ENCODE assay signal across 9 mouse cellular contexts in genomic region chr16:57753539-57754280, GRCm38 (mm10). TPM values are rescaled to one million over a fixed set of nuclear protein-coding genes. Genes with fewer than 3 reads are reported as not detected.
ATAC-seq and TF ChIP-seq lines count a peak whose summit lies in the region.
"Had no signal": no experiment of that assay in that cellular context is flagged by ENCODE, and none has a peak within 500 bp of the region (broad histone marks: within the 10 kb centered on the region; RNA-seq: fewer than 3 reads in every experiment).

No protein-coding gene starts in this region.

- peaks cover 5% of the 10 kb centered on the region; the same call in 1 of the 2 replicates for H3K27me3 ChIP-seq in intestine, embryonic 15.5 days (replicated peaks)
- H3K27me3 ChIP-seq in intestine, embryonic 16.5 days (replicated peaks; ENCODE audit: control insufficient read depth, insufficient read depth, low read length) = no peaks in the 10 kb centered on the region
- H3K27me3 ChIP-seq in embryonic facial prominence, embryonic 13.5 days = no peaks in the 10 kb centered on the region
- peaks cover 2% of the 10 kb centered on the region; the same call in 1 of the 2 replicates for H3K27me3 ChIP-seq in heart, embryonic 16.5 days (ENCODE audit: control insufficient read depth, insufficient read depth, low read length)
- no peaks in the 10 kb centered on the region for H3K27me3 ChIP-seq in myocyte (ENCODE audit: control insufficient read depth, insufficient read depth, insufficient read length)
- peaks cover 18% of the 10 kb centered on the region; the same call in 1 of the 2 replicates for H3K27me3 ChIP-seq in liver, embryonic 12.5 days (replicated peaks)

- no peak for ATAC-seq in intestine, embryonic 15.5 days
- ATAC-seq in intestine, embryonic 16.5 days = no peak
- ATAC-seq in embryonic facial prominence, embryonic 13.5 days (ENCODE audit: insufficient number of reproducible peaks, insufficient read depth, low FRiP score, low TSS enrichment, low read depth) = no peak
- ATAC-seq in heart, embryonic 16.5 days (replicated peaks; ENCODE audit: extremely low read depth, insufficient read depth, low FRiP score) = no peak
- no peak for ATAC-seq in activated CD4-positive, CD25-positive, alpha-beta regulatory T cell, adult 4 months
- ATAC-seq in liver, embryonic 12.5 days = no peak

- H3K4me1 ChIP-seq in intestine, embryonic 15.5 days (replicated peaks) = peaks cover 7% of the 10 kb centered on the region
- H3K4me1 ChIP-seq in intestine, embryonic 16.5 days (ENCODE audit: control insufficient read depth, insufficient read depth, low read length) = peaks cover 6% of the 10 kb centered on the region
- peaks cover 31% of the 10 kb centered on the region for H3K4me1 ChIP-seq in embryonic facial prominence, embryonic 13.5 days
- peaks cover 8% of the 10 kb centered on the region for H3K4me1 ChIP-seq in heart, embryonic 16.5 days (ENCODE audit: control insufficient read depth, insufficient read depth, low read length)
- H3K4me1 ChIP-seq in liver, embryonic 12.5 days = no peaks in the 10 kb centered on the region

- peaks cover 5% of the 10 kb centered on the region for H3K79me2 ChIP-seq in myocyte (ENCODE audit: control insufficient read depth, insufficient read depth)

- no peaks in the 10 kb centered on the region for H3K36me3 ChIP-seq in intestine, embryonic 15.5 days
- H3K36me3 ChIP-seq in intestine, embryonic 16.5 days (ENCODE audit: control insufficient read depth, insufficient read depth, low read length) = no peaks in the 10 kb centered on the region
- no peaks in the 10 kb centered on the region for H3K36me3 ChIP-seq in embryonic facial prominence, embryonic 13.5 days
- H3K36me3 ChIP-seq in heart, embryonic 16.5 days (ENCODE audit: control insufficient read depth, insufficient read depth) = no peaks in the 10 kb centered on the region
- no peaks in the 10 kb centered on the region for H3K36me3 ChIP-seq in myocyte (ENCODE audit: control insufficient read depth, insufficient read depth)
- H3K36me3 ChIP-seq in liver, embryonic 12.5 days = no peaks in the 10 kb centered on the region

- H3K4me2 ChIP-seq in intestine, embryonic 15.5 days (replicated peaks) = peak overlapping the region; percentile 75
- H3K4me2 ChIP-seq in intestine, embryonic 16.5 days (ENCODE audit: low read depth, low read length) = no peak overlapping the region
- H3K4me2 ChIP-seq in embryonic facial prominence, embryonic 13.5 days = peak overlapping the region; percentile 85
- H3K4me2 ChIP-seq in heart, embryonic 16.5 days (ENCODE audit: low read depth, low read length) = peak overlapping the region; percentile 80; the same call in 1 of the 2 replicates
- peak overlapping the region; percentile 94 for H3K4me2 ChIP-seq in myocyte (ENCODE audit: low read depth)
- no peak overlapping the region for H3K4me2 ChIP-seq in liver, embryonic 12.5 days

- no peak overlapping the region for H3K9ac ChIP-seq in intestine, embryonic 15.5 days
- H3K9ac ChIP-seq in intestine, embryonic 16.5 days (ENCODE audit: low read depth, low read length) = no peak overlapping the region
- peak overlapping the region; percentile 70 for H3K9ac ChIP-seq in embryonic facial prominence, embryonic 13.5 days
- H3K9ac ChIP-seq in heart, embryonic 16.5 days (ENCODE audit: low read length) = no peak overlapping the region
- H3K9ac ChIP-seq in liver, embryonic 12.5 days = no peak overlapping the region

- no peaks in the 10 kb centered on the region for H3K9me3 ChIP-seq in intestine, embryonic 15.5 days
- no peaks in the 10 kb centered on the region for H3K9me3 ChIP-seq in intestine, embryonic 16.5 days (ENCODE audit: control insufficient read depth, low read length)
- no peaks in the 10 kb centered on the region for H3K9me3 ChIP-seq in embryonic facial prominence, embryonic 13.5 days
- no peaks in the 10 kb centered on the region for H3K9me3 ChIP-seq in heart, embryonic 16.5 days (replicated peaks; ENCODE audit: control insufficient read depth, low read length)
- H3K9me3 ChIP-seq in liver, embryonic 12.5 days (replicated peaks) = no peaks in the 10 kb centered on the region

- no peak overlapping the region for H3ac ChIP-seq in myocyte (ENCODE audit: control insufficient read depth, insufficient read length)

- WGBS in intestine, embryonic 15.5 days = 40% methylated on average over 10 of the region's 10 CpGs
- 52% methylated on average over 10 of the region's 10 CpGs for WGBS in intestine, embryonic 16.5 days
- 43% methylated on average over 10 of the region's 10 CpGs for WGBS in embryonic facial prominence, embryonic 13.5 days
- 38% methylated on average over 10 of the region's 10 CpGs for WGBS in heart, embryonic 16.5 days
- WGBS in liver, embryonic 12.5 days (ENCODE audit: insufficient replicate concordance) = 41% methylated on average over 10 of the region's 10 CpGs

- H3K4me3 ChIP-seq in intestine, embryonic 15.5 days (replicated peaks) = no peak overlapping the region
- no peak overlapping the region for H3K4me3 ChIP-seq in intestine, embryonic 16.5 days (ENCODE audit: low read length)
- H3K4me3 ChIP-seq in embryonic facial prominence, embryonic 13.5 days = peak overlapping the region; percentile 49
- H3K4me3 ChIP-seq in heart, embryonic 16.5 days (ENCODE audit: low read length) = no peak overlapping the region
- peak overlapping the region; percentile 35 for H3K4me3 ChIP-seq in myocyte
- no peak overlapping the region for H3K4me3 ChIP-seq in liver, embryonic 12.5 days
- H3K4me3 ChIP-seq: erythroblast, embryonic 14.5 days had no signal

- TF ChIP-seq POLR2A in myocyte (IDR thresholded peaks at IDR 0.05; ENCODE audit: insufficient read length, low read depth) = no peak

- no peak overlapping the region for H3K27ac ChIP-seq in intestine, embryonic 15.5 days
- no peak overlapping the region for H3K27ac ChIP-seq in intestine, embryonic 16.5 days (ENCODE audit: low read length)
- H3K27ac ChIP-seq in embryonic facial prominence, embryonic 13.5 days = no peak overlapping the region
- H3K27ac ChIP-seq in heart, embryonic 16.5 days (ENCODE audit: low read length) = no peak overlapping the region
- no peak overlapping the region for H3K27ac ChIP-seq in liver, embryonic 12.5 days
- H3K27ac ChIP-seq: macrophage had no signal

TF ChIP-seq in myocyte, 11 proteins besides CTCF, POLR2A, EP300 and RAD21:
- TF ChIP-seq CEBPB (IDR thresholded peaks at IDR 0.05; ENCODE audit: insufficient read depth, poor library complexity, severe bottlenecking) (peak; percentile 46; the same call in 1 of the 2 replicates), MYOG (IDR thresholded peaks at IDR 0.05; ENCODE audit: control insufficient read depth in 1 of 3, insufficient read depth in 1 of 3, insufficient read length in 2 of 3, low read depth in 2 of 3) (no peak)

RNA-seq across cellular contexts. Expression of gene Col8a1, which starts 0.8 kb away (rescaled TPM):
- polyA plus RNA-seq in intestine, embryonic 15.5 days (2015; fragmentation: Nextera tagmentation; extraction: Ambion mirVana) = 3.9 and 4.8 TPM in 2 replicates
- polyA plus RNA-seq in intestine, embryonic 16.5 days (2015; fragmentation: Nextera tagmentation; extraction: Ambion mirVana) = 3.4 and 4.1 TPM in 2 replicates
- 39.7 and 49.8 TPM in 2 replicates for polyA plus RNA-seq in embryonic facial prominence, embryonic 13.5 days (2015; fragmentation: Nextera tagmentation; extraction: Ambion mirVana)
- 1.9 and 2.1 TPM in 2 replicates for polyA plus RNA-seq in heart, embryonic 16.5 days (2015; fragmentation: Nextera tagmentation; extraction: Ambion mirVana)
- 5.3 TPM for polyA plus RNA-seq in myocyte (2012; fragmentation: generic; extraction: Trizol)
- polyA plus RNA-seq in activated CD4-positive, CD25-positive, alpha-beta regulatory T cell, adult 4 months (2017; shearing (Covaris generic)) = under 1 TPM in 1 of 2 experiments, not detected in 1; 0.08 TPM
- 0.36 and 0.61 TPM in 2 replicates for polyA plus RNA-seq in liver, embryonic 12.5 days (2016; fragmentation: Nextera tagmentation; extraction: Ambion mirVana)
- polyA plus RNA-seq: erythroblast, embryonic 14.5 days had no signal

Comparison
In these comparisons a context has a peak if more than half of its experiments do, and no peak if none do; other contexts are left out.
1. H3K4me2 ChIP-seq: peak in intestine, embryonic 15.5 days (single experiment), embryonic facial prominence, embryonic 13.5 days (single experiment), heart, embryonic 16.5 days (single experiment) and myocyte (single experiment); none in intestine, embryonic 16.5 days (single experiment) and liver, embryonic 12.5 days (single experiment).
2. H3K4me3 ChIP-seq: peak in embryonic facial prominence, embryonic 13.5 days (single experiment) and myocyte (single experiment); none in intestine, embryonic 15.5 days (single experiment), intestine, embryonic 16.5 days (single experiment), heart, embryonic 16.5 days (single experiment) and liver, embryonic 12.5 days (single experiment).